Mouse (Mus musculus) embryonic facial prominence, embryonic 10.5 days (tissue): ENCODE measurements around the gene Ddx42. TPM values are rescaled to one million over a fixed set of nuclear protein-coding genes. Genes with fewer than 3 reads are reported as not detected.
A peak's percentile ranks its signal among the peaks of the same experiment; 100 is the strongest.
"Not testable (repeated sequence)": the region's sequence is repeated elsewhere in the genome, so short reads cannot be mapped to it uniquely, and the experiment has no call there.

Experiments
- DNase-seq: peaks from one replicate; pipeline ENCODE4 v3.0.0-alpha.2; 2017; ENCODE audit warnings: low spot score
- H3K27ac ChIP-seq: fragments of 300-500 bp; sonication (generic); replicated peaks from 2 replicates; pipeline ENCODE4 v1.5.1; 2016; ENCODE audit warnings: mild to moderate bottlenecking
- H3K27me3 ChIP-seq: fragments of 300-500 bp; sonication (generic); replicated peaks from 2 replicates; pipeline ENCODE4 v1.6.1; 2016; ENCODE audit warnings: low read depth, mild to moderate bottlenecking; ENCODE audit not compliant: poor library complexity, severe bottlenecking
- H3K36me3 ChIP-seq: fragments of 300-500 bp; sonication (generic); replicated peaks from 2 replicates; pipeline ENCODE4 v1.6.1; 2016; ENCODE audit warnings: mild to moderate bottlenecking, moderate library complexity
- H3K4me1 ChIP-seq: fragments of 300-500 bp; sonication (generic); 2 replicates; pipeline ENCODE4 v1.6.1; 2016
- H3K4me3 ChIP-seq: fragments of 300-500 bp; sonication (generic); 2 replicates; pipeline ENCODE4 v1.5.1; 2016; ENCODE audit warnings: mild to moderate bottlenecking, moderate library complexity
- H3K9me3 ChIP-seq: fragments of 300-500 bp; sonication (generic); 2 replicates; pipeline ENCODE4 v1.6.1; 2016; ENCODE audit warnings: mild to moderate bottlenecking
- WGBS: fragments of 180-500 bp; shearing (Covaris S2); methylation state at CpG from one replicate; pipeline ENCODE4 v1.1.7; 2016; 5-methylcytosine and 5-hydroxymethylcytosine counted together
- polyA plus RNA-seq: library from polyadenylated mRNA; unstranded; fragments of >200 nt; fragmentation: Nextera tagmentation; extraction: Ambion mirVana; gene quantifications from 2 replicates; pipeline ENCODE4 v1.2.1, GENCODE M21; 2016

The Ddx42 gene
- polyA plus RNA-seq, 1 experiment from 2014 or later, result 108 TPM

- no peaks in the 10 kb centered on the region for H3K27me3 ChIP-seq
- no peaks in the 10 kb centered on the region for H3K9me3 ChIP-seq
- 90% methylated on average over 5 of the region's 5 CpGs for WGBS
- DNase-seq, result no peak
- H3K4me1 ChIP-seq, result peaks cover 23% of the 10 kb centered on the region
- H3K36me3 ChIP-seq, result peaks cover 43% of the 10 kb centered on the region
- peak overlapping the region; percentile 82 for H3K4me3 ChIP-seq
- H3K27ac ChIP-seq, result no peak overlapping the region
Observed at GRCm38 (mm10) chr11:106214856-106215255, 1.9 kb upstream of the Ddx42 start.

DNA sequence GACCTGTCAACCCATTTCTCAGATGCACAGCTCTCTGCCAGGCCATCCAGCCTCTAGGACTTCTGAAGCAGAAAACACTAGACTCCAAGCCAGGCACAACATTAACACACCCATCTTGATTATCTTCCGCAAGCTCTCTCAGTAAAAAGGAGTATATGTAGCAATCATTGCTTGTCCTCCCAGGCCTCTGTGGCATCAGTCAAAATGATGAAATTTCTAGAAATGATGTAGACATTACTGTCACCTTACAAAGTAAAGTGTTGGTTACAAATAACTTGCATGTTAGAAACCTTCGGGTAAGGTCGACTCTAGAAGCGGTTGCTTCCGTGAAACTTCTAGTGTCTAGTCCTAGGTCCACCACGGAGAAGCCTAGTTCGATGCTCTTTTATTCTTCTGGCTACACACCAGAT lies 1.3 kb upstream of the Ddx42 start:
- Histone ChIP-seq H3K4me3 (peak overlapping the region; percentile 82), H3K4me1 (peaks cover 23% of the 10 kb centered on the region), H3K27me3 (no peaks in the 10 kb centered on the region), H3K27ac (peak overlapping the region; percentile 94), H3K36me3 (peaks cover 37% of the 10 kb centered on the region), H3K9me3 (no peaks in the 10 kb centered on the region)
- no peak for DNase-seq
- WGBS, result 29% methylated on average over 7 of the region's 7 CpGs

- H3K27ac ChIP-seq, result peak within 1 kb of the TSS; percentile 94
- H3K4me3 ChIP-seq, result peak within 1 kb of the TSS; percentile 82
- no peaks in the 10 kb centered on the region for H3K27me3 ChIP-seq
- WGBS, result under 1% methylated on average over 46 of the region's 46 CpGs
- H3K9me3 ChIP-seq, result no peaks in the 10 kb centered on the region
- DNase-seq, result peak; percentile 97
- peaks cover 33% of the 10 kb centered on the region for H3K36me3 ChIP-seq
- peaks cover 23% of the 10 kb centered on the region for H3K4me1 ChIP-seq
Observed at GRCm38 (mm10) chr11:106215927-106216729, 598 bp upstream of the Ddx42 start, which contains the start of gene Ccdc47. Gene Ccdc47, minus strand, starts transcription at chr11:106216344.

GRCm38 (mm10) chr11:106220603-106221002 lies 3.9 kb downstream of the Ddx42 start:
- no peak overlapping the region for H3K4me3 ChIP-seq
- peaks cover 25% of the 10 kb centered on the region for H3K36me3 ChIP-seq
- WGBS, result 96% methylated on average over 3 of the region's 3 CpGs
- DNase-seq, result no peak
- H3K4me1 ChIP-seq, result peaks cover 14% of the 10 kb centered on the region
- H3K27ac ChIP-seq, result no peak overlapping the region
- H3K9me3 ChIP-seq, result no peaks in the 10 kb centered on the region
- no peaks in the 10 kb centered on the region for H3K27me3 ChIP-seq

GRCm38 (mm10) chr11:106233978-106234377 lies 17.3 kb downstream of the Ddx42 start:
- H3K9me3 ChIP-seq, H3K4me1 ChIP-seq, H3K27ac ChIP-seq, H3K27me3 ChIP-seq, DNase-seq, H3K4me3 ChIP-seq: not testable (repeated sequence)
- peaks cover 98% of the 10 kb centered on the region for H3K36me3 ChIP-seq
- WGBS, result 82% methylated on average over 8 of the region's 8 CpGs

DNA sequence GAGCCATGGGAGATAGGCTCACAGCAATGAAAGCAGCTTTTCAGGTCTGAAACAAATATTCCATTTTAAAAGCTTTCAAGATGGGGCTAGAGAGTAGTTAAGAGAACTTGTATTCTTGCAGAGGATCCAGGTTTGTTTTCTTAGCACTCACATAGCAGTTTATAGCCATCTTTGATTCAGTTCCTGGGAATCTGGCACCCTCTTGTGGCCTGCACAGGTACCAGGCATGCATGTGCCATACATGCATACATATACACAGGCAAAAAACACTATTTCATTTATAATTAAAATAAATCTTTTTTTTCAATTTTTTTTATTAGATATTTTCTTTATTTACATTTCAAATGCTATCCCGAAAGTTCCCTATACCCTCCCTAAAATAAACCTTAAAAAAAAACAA lies 30.1 kb downstream of the Ddx42 start:
- peaks cover 100% of the 10 kb centered on the region for H3K36me3 ChIP-seq
- DNase-seq, result no peak
- 94% methylated on average over 1 of the region's 1 CpGs for WGBS
- no peaks in the 10 kb centered on the region for H3K27me3 ChIP-seq
- H3K4me1 ChIP-seq, result no peaks in the 10 kb centered on the region
- H3K4me3 ChIP-seq, result no peak overlapping the region
- H3K9me3 ChIP-seq, result peaks cover 4% of the 10 kb centered on the region; the same call in 1 of the 2 replicates
- no peak overlapping the region for H3K27ac ChIP-seq

- Histone ChIP-seq H3K27me3 (no peaks in the 10 kb centered on the region), H3K36me3 (peaks cover 100% of the 10 kb centered on the region), H3K9me3 (peaks cover 4% of the 10 kb centered on the region; the same call in 1 of the 2 replicates), H3K4me1 (peaks cover 2% of the 10 kb centered on the region), H3K27ac (no peak overlapping the region), H3K4me3 (no peak overlapping the region)
- no peak for DNase-seq
- 89% methylated on average over 7 of the region's 7 CpGs for WGBS
Observed at GRCm38 (mm10) chr11:106249326-106249725, 32.6 kb downstream of the Ddx42 start.

GRCm38 (mm10) chr11:106254767-106255166 lies 38.0 kb downstream of the Ddx42 start:
- DNase-seq, result no peak
- peaks cover 25% of the 10 kb centered on the region for H3K4me1 ChIP-seq
- no peaks in the 10 kb centered on the region for H3K9me3 ChIP-seq
- H3K27me3 ChIP-seq, result no peaks in the 10 kb centered on the region
- WGBS, result 17% methylated on average over 2 of the region's 2 CpGs
- H3K4me3 ChIP-seq, result peak overlapping the region; percentile 82
- peaks cover 76% of the 10 kb centered on the region for H3K36me3 ChIP-seq
- 0 out of 2 replicates have a peak overlapping the region, but pooled peaks have one; percentile 92 for H3K27ac ChIP-seq

DNA sequence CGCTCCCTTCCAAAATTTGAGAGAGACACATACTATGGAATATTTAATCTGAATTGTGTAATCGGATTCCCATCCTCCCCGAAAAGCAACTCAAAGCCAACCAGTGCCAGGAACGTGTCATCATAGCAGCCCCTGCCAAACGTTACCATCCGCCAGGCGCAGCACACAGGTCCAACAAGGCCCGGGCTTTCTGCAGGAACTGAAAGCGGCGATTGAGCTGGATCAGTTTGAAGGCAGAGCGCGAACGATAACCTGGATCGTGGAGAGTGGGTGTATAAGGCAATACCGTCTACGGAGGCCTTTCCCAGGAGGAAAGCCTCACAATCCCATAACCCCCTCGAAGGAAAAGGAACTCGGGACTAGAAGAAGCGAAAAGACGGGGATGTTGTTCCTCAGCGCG lies 38.4 kb downstream of the Ddx42 start:
- Histone ChIP-seq H3K4me3 (peak overlapping the region; percentile 82), H3K27ac (peak overlapping the region; percentile 92), H3K36me3 (peaks cover 76% of the 10 kb centered on the region)

GRCm38 (mm10) chr11:106255685-106256451 lies 39.1 kb downstream of the Ddx42 start, which contains the start of the genes Ftsj3 and Psmc5:
Gene Ftsj3, minus strand, starts transcription at chr11:106256079.
Gene Psmc5, plus strand, starts transcription at chr11:106256154.
- peak within 1 kb of the TSS; percentile 92 for H3K27ac ChIP-seq
- H3K27me3 ChIP-seq, result no peaks in the 10 kb centered on the region
- H3K36me3 ChIP-seq, result peaks cover 76% of the 10 kb centered on the region
- no peaks in the 10 kb centered on the region for H3K9me3 ChIP-seq
- peak within 1 kb of the TSS; percentile 82 for H3K4me3 ChIP-seq
- under 1% methylated on average over 42 of the region's 42 CpGs for WGBS
- H3K4me1 ChIP-seq, result peaks cover 25% of the 10 kb centered on the region
- peak; percentile 97 for DNase-seq

More for the DNA sequence above, 38.4 kb downstream of the Ddx42 start:
- WGBS, result 4% methylated on average over 22 of the region's 22 CpGs
- Histone ChIP-seq H3K9me3 (no peaks in the 10 kb centered on the region), H3K4me1 (peaks cover 25% of the 10 kb centered on the region), H3K27me3 (no peaks in the 10 kb centered on the region)
- DNase-seq, result no peak

GRCm38 (mm10) chr11:106256775-106257174 lies 40.0 kb downstream of the Ddx42 start:
- peaks cover 25% of the 10 kb centered on the region for H3K4me1 ChIP-seq
- peaks cover 76% of the 10 kb centered on the region for H3K36me3 ChIP-seq
- H3K27me3 ChIP-seq, result no peaks in the 10 kb centered on the region
- 69% methylated on average over 5 of the region's 5 CpGs for WGBS
- H3K27ac ChIP-seq, result peak overlapping the region; percentile 92
- no peak for DNase-seq
- no peaks in the 10 kb centered on the region for H3K9me3 ChIP-seq
- H3K4me3 ChIP-seq, result peak overlapping the region; percentile 82

DNA sequence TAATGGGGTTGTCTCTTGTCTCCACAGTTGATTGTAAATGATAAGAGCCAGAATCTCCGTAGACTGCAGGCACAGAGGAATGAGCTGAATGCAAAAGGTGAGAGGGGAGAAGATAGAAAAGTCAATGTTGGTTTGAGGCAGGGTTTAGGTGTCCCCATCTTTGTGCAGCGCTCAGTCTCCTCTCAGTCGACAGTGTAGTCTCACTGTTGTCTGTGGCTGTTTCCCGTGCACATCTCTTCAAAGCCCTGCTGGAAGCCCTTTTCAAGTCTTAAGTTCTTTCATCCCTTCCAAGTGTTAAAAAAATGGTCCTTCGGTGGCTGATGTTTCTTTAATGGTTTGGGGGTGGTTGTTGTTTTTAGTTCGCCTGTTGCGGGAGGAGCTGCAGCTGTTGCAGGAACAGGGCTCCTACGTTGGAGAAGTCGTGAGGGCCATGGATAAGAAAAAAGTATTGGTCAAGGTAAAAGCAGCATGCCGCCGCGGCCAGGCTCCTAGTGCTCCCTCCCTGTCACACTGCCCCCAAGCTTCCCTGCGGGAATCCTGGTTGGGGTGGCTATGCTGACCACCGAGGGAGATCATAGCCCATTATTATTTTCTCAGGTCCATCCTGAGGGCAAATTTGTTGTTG lies 44.2 kb downstream of the Ddx42 start:
- Histone ChIP-seq H3K36me3 (peaks cover 90% of the 10 kb centered on the region), H3K4me1 (peaks cover 13% of the 10 kb centered on the region), H3K27me3 (no peaks in the 10 kb centered on the region), H3K27ac (no peak overlapping the region), H3K4me3 (no peak overlapping the region), H3K9me3 (no peaks in the 10 kb centered on the region)
- WGBS, result 90% methylated on average over 14 of the region's 14 CpGs
- DNase-seq, result no peak
